Mouse (Mus musculus) forebrain, embryonic 12.5 days (tissue): ENCODE measurements at regions not wholly inside any gene's neighbourhood (a gene's known extent, or its start where the extent isn't known, plus 50 kb on each side); places are given as distances from the start of the nearest gene placed in this dataset.

Experiments used
- ATAC-seq: fragments of 200-750 bp; cut with Nextera tagmentation; 2 replicates; pipeline ENCODE4 v1.8.0; 2017; ENCODE audit warnings: moderate TSS enrichment; ENCODE audit not compliant: low FRiP score
- H3K27ac ChIP-seq: fragments of 300-500 bp; sonication (generic); 2 replicates; pipeline ENCODE4 v1.5.1; 2016; ENCODE audit warnings: mild to moderate bottlenecking
- H3K27me3 ChIP-seq: fragments of 300-500 bp; sonication (generic); 2 replicates; pipeline ENCODE4 v1.6.1; 2016; ENCODE audit warnings: mild to moderate bottlenecking
- H3K36me3 ChIP-seq: fragments of 300-500 bp; sonication (generic); replicated peaks from 2 replicates; pipeline ENCODE4 v1.6.1; 2016; ENCODE audit warnings: mild to moderate bottlenecking
- H3K4me1 ChIP-seq: fragments of 300-500 bp; sonication (generic); 2 replicates; pipeline ENCODE4 v1.6.1; 2016
- H3K4me2 ChIP-seq: fragments of 300-500 bp; sonication (generic); 2 replicates; pipeline ENCODE4 v1.6.1; 2016; ENCODE audit warnings: mild to moderate bottlenecking, moderate library complexity
- H3K4me3 ChIP-seq: fragments of 300-500 bp; sonication (generic); replicated peaks from 2 replicates; pipeline ENCODE4 v1.5.1; 2016; ENCODE audit warnings: mild to moderate bottlenecking
- H3K9ac ChIP-seq: fragments of 300-500 bp; sonication (generic); 2 replicates; pipeline ENCODE4 v1.6.1; 2016; ENCODE audit warnings: mild to moderate bottlenecking
- H3K9me3 ChIP-seq: fragments of 300-500 bp; sonication (generic); 2 replicates; pipeline ENCODE4 v1.6.1; 2016
- WGBS: fragments of 180-500 bp; shearing (Covaris S2); methylation state at CpG from one replicate; pipeline ENCODE4 v1.1.7; 2016; 5-methylcytosine and 5-hydroxymethylcytosine counted together

DNA sequence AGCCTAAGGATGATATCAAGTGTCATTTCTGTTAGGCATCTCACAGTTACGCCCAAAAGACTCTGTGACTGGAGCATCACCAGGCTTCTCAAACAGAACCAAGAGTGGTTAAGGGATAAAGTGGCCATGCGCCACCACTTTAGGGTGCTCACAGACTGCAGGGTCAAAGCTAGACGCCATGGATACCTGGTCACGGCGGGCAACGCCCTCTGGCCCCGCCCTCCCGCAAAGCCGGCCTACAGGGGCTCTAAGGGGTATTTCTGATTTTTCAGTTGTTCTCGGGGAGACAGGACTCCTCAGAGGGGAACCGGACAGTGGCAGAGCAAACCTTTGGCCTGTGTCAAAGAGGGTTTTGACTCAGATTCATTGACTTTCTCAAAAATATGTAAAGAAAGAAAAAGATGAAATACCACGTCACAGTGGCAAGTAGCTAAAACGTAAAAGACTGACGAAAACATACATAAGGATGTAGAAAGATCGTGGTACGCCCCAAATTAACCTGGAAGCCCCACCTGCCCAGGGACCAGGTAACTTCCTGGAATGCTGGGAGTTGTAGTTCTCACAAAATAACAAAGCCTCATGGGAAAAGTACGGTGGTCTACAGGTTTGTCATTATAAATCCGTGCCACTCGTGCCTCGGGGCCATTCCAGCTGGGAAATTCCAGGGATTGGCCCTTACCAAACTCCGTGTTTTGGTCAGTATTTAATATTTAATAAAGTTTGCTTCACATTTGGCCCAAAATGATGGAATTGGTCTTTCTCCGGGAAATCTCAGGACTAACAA, 116.1 kb upstream of the Arid2 start:
- no peak for ATAC-seq
- H3K9ac ChIP-seq, result no peak overlapping the region
- H3K27ac ChIP-seq, result no peak overlapping the region
- peaks cover 11% of the 10 kb centered on the region for H3K4me1 ChIP-seq
- H3K4me2 ChIP-seq, result peak overlapping the region; percentile 47
- no peaks in the 10 kb centered on the region for H3K9me3 ChIP-seq
- no peaks in the 10 kb centered on the region for H3K36me3 ChIP-seq
- H3K27me3 ChIP-seq, result peaks cover 18% of the 10 kb centered on the region
- 10% methylated on average over 22 of the region's 22 CpGs for WGBS
- H3K4me3 ChIP-seq, result peak overlapping the region; percentile 20

DNA sequence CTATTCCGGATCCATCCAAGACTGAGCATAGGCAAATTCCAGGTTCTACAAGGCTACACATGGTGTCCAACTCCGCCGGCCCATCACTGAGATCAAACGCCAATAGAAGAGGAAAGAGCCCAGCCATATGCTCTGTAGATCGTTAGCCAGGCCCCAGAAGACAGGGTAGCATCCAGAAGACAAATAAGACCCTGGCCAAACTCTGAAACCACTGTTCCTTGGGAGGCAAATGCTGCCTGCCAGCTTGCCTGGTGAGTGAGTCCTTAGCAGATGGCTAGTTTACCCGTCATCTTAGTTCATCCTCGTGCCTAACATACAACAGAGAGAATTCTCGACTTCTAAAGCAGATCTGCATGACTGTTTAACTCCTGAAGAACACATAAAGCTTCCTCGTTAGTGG, 109.4 kb upstream of the Arid2 start:
- ATAC-seq, result no peak
- Histone ChIP-seq H3K4me2 (no peak overlapping the region), H3K9ac (no peak overlapping the region), H3K27me3 (no peaks in the 10 kb centered on the region), H3K36me3 (no peaks in the 10 kb centered on the region), H3K4me3 (no peak overlapping the region), H3K27ac (no peak overlapping the region), H3K4me1 (peaks cover 13% of the 10 kb centered on the region), H3K9me3 (no peaks in the 10 kb centered on the region)
- 64% methylated on average over 9 of the region's 9 CpGs for WGBS

DNA sequence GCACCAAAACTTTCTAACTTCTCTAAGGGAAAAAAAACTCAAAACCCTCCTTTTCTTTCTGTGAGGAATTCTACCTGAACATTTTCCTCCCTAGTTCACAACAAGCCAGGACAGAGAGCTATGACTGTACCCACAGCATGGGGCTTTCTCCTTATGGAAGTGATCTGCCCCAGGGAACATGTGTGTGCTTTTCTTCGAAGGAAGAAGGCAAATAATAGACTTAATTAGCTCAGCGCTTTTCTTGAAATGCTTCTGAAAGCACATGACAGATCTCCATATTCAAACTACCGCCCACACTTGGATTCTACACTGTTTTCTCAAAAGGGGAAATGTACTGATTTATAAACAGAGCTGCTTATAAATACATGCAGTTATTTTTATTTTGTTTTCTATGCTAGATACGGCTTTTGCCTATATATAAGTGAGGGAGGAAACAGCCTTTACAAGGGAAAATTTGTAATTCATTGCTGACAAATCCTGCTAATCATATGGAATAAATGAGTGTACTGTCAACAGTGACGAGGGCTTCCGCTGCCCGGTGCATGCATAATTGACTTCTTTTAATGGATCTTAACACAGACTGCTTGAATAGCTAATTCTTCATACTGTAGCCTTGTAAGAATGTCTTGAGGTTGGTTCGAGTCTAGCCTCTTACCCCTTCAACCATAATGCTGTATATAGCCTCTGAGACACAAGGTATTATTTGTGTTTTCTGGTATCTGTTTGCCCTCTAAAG, 108.8 kb upstream of the Arid2 start:
- H3K27ac ChIP-seq, result no peak overlapping the region
- H3K9me3 ChIP-seq, result no peaks in the 10 kb centered on the region
- H3K4me2 ChIP-seq, result no peak overlapping the region
- WGBS, result 30% methylated on average over 8 of the region's 8 CpGs
- 0 out of 2 replicates have a peak, but pooled peaks have one; percentile 20 for ATAC-seq
- H3K27me3 ChIP-seq, result no peaks in the 10 kb centered on the region
- no peak overlapping the region for H3K9ac ChIP-seq
- no peak overlapping the region for H3K4me3 ChIP-seq
- H3K4me1 ChIP-seq, result peaks cover 13% of the 10 kb centered on the region
- no peaks in the 10 kb centered on the region for H3K36me3 ChIP-seq

DNA sequence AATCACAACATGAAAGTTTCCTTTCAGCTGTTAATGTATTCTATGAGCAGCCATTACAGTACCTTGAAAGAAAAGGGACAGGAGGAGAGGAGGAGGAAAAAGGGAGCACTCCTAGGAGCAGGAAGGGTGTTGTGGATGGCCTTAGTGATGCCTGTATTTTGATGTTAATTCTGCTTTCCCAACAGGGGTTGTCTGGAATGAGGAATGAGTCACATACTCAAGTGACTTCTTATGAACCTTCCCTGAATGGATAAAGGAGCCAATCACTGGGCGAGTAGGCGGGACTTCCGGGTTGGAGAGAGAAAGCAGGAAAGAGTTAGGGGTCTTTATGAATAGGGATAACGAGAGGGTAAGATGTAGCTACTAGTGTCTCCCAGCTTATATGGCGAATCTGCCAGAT, 107.8 kb upstream of the Arid2 start:
- H3K9me3 ChIP-seq, result no peaks in the 10 kb centered on the region
- H3K27me3 ChIP-seq, result no peaks in the 10 kb centered on the region
- H3K4me3 ChIP-seq, result no peak overlapping the region
- H3K4me1 ChIP-seq, result peaks cover 13% of the 10 kb centered on the region
- WGBS, result 86% methylated on average over 5 of the region's 5 CpGs
- no peak overlapping the region for H3K9ac ChIP-seq
- H3K36me3 ChIP-seq, result no peaks in the 10 kb centered on the region
- ATAC-seq, result no peak
- H3K27ac ChIP-seq, result no peak overlapping the region
- H3K4me2 ChIP-seq, result no peak overlapping the region

DNA sequence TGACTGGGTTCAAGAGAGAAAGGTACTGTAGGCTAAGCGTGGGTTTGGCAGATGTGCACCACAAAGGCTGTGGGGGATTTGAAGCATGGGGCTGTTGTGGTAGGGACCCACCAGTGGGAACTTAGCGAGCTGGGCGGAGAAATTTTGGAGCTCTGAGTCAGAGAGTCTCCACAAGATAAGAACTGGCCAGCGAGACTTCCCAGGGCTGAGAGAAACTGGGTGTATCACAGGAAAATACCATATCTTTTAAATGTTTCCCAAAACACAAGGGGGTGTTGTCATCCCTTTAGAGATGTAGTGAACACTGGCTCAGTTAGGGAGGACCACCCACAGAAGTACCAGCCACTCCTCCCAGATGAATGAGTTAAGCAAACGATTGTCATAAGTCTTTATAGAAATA, 107.3 kb upstream of the Arid2 start:
- Histone ChIP-seq H3K27me3 (no peaks in the 10 kb centered on the region), H3K27ac (no peak overlapping the region), H3K36me3 (no peaks in the 10 kb centered on the region), H3K4me2 (no peak overlapping the region), H3K4me3 (no peak overlapping the region), H3K9ac (no peak overlapping the region), H3K9me3 (no peaks in the 10 kb centered on the region), H3K4me1 (peaks cover 13% of the 10 kb centered on the region)
- 89% methylated on average over 5 of the region's 5 CpGs for WGBS
- no peak for ATAC-seq

DNA sequence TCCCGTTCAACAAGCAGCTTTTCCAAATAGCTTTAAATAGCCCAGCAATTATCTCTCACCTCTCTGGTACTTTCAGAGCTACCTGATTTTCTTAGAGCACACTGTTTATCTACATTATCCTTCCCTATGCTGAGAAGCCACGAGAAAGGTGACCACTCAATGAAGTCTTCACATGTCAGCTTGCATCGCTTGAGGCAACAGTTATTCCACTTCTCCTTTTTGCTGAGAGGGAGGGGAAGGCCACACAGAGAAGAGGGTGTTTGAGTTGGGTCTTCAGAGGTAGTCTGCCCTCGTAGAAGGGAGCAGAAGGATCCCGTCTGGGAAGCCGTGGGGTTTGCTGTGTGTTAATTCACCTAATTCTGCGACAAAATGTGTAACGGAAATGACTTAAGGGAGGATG, 106.3 kb upstream of the Arid2 start:
- Histone ChIP-seq H3K4me3 (no peak overlapping the region), H3K9ac (no peak overlapping the region), H3K36me3 (no peaks in the 10 kb centered on the region), H3K27me3 (no peaks in the 10 kb centered on the region), H3K4me2 (no peak overlapping the region), H3K9me3 (no peaks in the 10 kb centered on the region), H3K4me1 (peaks cover 20% of the 10 kb centered on the region), H3K27ac (no peak overlapping the region)
- ATAC-seq, result no peak
- WGBS, result 88% methylated on average over 8 of the region's 8 CpGs

DNA sequence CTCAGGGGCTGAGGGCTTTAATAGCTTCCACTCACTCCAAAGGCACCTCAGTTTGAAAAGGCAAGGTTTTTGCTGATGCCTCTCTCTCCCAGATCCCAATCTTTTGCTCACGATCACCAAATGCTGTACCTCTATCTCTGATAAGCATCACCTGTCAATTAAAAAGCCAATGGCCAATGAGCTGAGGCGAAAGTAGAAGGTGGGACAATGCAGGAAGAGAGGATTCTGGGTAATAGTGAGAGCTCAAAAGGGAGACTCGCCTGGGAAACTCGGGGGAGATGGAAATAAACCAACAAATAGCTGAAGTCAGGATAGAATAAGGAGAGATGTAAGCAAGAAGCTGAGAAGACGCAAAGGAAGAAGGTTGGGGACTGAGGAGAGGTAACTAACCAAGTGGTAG, 105.0 kb upstream of the Arid2 start:
- H3K9ac ChIP-seq, result no peak overlapping the region
- no peak for ATAC-seq
- no peak overlapping the region for H3K4me3 ChIP-seq
- no peaks in the 10 kb centered on the region for H3K27me3 ChIP-seq
- H3K36me3 ChIP-seq, result no peaks in the 10 kb centered on the region
- H3K9me3 ChIP-seq, result no peaks in the 10 kb centered on the region
- H3K4me1 ChIP-seq, result peaks cover 20% of the 10 kb centered on the region
- H3K4me2 ChIP-seq, result no peak overlapping the region
- no peak overlapping the region for H3K27ac ChIP-seq
- 83% methylated on average over 5 of the region's 5 CpGs for WGBS

DNA sequence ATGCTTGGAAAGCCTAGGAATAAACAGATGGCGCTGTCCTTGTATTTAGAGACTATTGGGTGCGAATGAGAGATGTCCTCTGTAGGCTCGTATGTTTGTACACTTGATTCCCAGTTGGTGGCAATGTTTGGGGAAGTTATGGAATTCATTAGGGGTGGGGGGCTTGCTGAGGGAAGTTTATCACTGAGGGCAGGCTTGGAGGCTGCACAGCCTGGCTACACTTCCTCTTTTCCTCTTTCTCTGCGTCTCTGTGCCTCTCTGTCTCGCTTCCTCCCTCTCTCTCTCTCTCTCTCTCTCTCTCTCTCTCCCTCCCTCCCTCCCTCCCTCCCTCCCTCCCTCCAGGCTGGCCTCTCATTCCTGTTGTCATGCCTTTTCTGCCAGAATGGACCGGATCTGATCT, 104.2 kb upstream of the Arid2 start:
- H3K4me1 ChIP-seq, result peaks cover 17% of the 10 kb centered on the region

DNA sequence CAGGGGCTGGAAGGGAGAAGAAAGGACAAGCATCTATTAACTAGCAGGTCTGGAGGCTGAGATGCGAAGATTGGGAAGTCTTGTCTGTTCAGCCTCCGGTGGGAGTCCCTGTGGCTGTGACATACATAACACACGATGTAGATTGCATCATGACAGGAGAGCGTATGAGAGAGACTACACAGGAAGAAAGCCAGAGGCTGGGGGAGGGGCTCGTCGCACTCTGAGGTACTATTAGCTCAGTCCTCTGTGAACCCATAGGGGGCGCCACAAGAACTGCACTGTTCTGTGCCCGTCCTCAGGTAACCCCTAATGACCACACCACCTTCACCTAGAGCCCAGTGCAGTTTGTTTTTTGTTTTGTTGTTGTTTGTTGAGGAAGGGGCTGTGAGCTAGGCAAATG, 102.7 kb upstream of the Arid2 start:
- ATAC-seq, result no peak
- WGBS, result 68% methylated on average over 8 of the region's 8 CpGs
- Histone ChIP-seq H3K4me1 (peaks cover 7% of the 10 kb centered on the region; the same call in 1 of the 2 replicates), H3K27ac (no peak overlapping the region), H3K4me3 (no peak overlapping the region), H3K4me2 (no peak overlapping the region), H3K36me3 (no peaks in the 10 kb centered on the region), H3K9ac (no peak overlapping the region), H3K9me3 (no peaks in the 10 kb centered on the region), H3K27me3 (no peaks in the 10 kb centered on the region)

More for the DNA sequence above, 104.2 kb upstream of the Arid2 start:
- ATAC-seq, result no peak
- H3K4me3 ChIP-seq, result no peak overlapping the region
- H3K27ac ChIP-seq, result no peak overlapping the region
- no peaks in the 10 kb centered on the region for H3K27me3 ChIP-seq
- H3K9ac ChIP-seq, result no peak overlapping the region
- H3K9me3 ChIP-seq, result no peaks in the 10 kb centered on the region
- 86% methylated on average over 4 of the region's 6 CpGs for WGBS
- H3K4me2 ChIP-seq, result no peak overlapping the region
- no peaks in the 10 kb centered on the region for H3K36me3 ChIP-seq

DNA sequence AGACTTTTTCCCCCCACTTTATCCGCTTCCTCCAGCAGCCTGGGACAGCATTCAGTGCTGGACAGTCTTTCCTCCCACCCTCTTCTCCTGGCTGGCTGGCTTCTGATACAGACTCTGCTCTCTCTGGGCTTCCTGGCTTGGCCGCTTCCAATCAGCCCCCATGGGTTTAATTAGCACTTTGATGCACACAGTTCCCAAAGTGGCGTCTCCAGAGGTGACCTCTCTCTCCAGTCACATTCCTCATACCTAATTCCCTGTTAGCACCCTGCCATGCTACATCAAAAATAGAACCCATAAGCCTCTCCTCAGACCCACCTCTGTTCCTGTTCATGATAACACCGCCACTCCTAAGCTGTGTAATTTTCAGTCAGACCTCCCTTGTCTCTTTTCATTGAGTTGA, 101.9 kb upstream of the Arid2 start:
- Histone ChIP-seq H3K4me1 (peaks cover 7% of the 10 kb centered on the region; the same call in 1 of the 2 replicates), H3K9ac (no peak overlapping the region), H3K4me3 (no peak overlapping the region), H3K4me2 (no peak overlapping the region), H3K36me3 (no peaks in the 10 kb centered on the region), H3K9me3 (no peaks in the 10 kb centered on the region), H3K27ac (0 out of 2 replicates have a peak overlapping the region, but pooled peaks have one; percentile 1), H3K27me3 (no peaks in the 10 kb centered on the region)
- peak; percentile 53; the same call in 1 of the 2 replicates for ATAC-seq
- 29% methylated on average over 4 of the region's 4 CpGs for WGBS

DNA sequence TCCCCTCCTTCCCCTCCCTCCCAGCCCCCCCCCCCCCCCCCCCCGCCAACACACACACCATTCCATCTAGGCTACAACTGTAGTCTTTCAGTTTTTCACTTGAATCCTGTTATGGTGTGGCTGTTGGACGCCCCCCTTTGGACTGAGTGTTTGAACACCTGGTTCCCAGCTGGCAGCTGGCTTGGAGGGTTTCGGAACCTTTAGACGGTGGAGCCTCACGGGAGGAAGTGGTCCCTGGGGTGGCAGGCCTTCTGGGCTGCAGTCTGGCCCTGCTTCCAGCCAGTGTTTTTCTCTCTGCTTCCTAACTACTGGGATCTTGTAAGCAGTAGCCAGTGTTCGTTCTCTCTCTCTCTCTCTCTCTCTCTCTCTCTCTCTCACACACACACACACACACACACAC, 101.4 kb upstream of the Arid2 start:
- Histone ChIP-seq H3K27ac (peak overlapping the region; percentile 60; the same call in 1 of the 2 replicates), H3K36me3 (no peaks in the 10 kb centered on the region), H3K4me3 (no peak overlapping the region), H3K4me1 (peaks cover 7% of the 10 kb centered on the region; the same call in 1 of the 2 replicates), H3K27me3 (no peaks in the 10 kb centered on the region), H3K9ac (no peak overlapping the region), H3K4me2 (no peak overlapping the region), H3K9me3 (no peaks in the 10 kb centered on the region)
- WGBS, result 34% methylated on average over 4 of the region's 6 CpGs
- ATAC-seq, result no peak

DNA sequence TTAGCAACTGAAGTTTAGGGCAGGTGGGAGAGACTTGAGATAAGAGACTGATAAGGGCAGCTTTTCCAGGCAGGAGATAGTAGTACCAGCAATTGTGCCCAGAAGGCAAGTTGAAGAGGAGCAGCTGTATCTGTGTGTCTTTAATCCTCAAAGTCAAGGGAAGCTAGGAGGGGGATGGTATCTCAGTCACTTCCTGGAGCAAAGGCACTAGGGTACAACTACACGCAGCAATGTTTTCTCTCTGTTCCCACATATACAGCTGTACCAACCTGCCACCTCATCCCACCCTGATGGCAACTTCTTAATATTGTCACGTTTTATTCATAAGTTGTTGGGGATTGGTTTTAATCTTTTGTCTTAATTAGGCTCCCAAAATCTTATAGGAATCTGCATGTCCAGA, 97.8 kb upstream of the Arid2 start:
- ATAC-seq, result no peak
- Histone ChIP-seq H3K9me3 (no peaks in the 10 kb centered on the region), H3K27ac (no peak overlapping the region), H3K4me3 (no peak overlapping the region), H3K9ac (no peak overlapping the region), H3K4me1 (peaks cover 7% of the 10 kb centered on the region; the same call in 1 of the 2 replicates), H3K36me3 (no peaks in the 10 kb centered on the region), H3K27me3 (no peaks in the 10 kb centered on the region), H3K4me2 (no peak overlapping the region)
- 85% methylated on average over 2 of the region's 2 CpGs for WGBS

DNA sequence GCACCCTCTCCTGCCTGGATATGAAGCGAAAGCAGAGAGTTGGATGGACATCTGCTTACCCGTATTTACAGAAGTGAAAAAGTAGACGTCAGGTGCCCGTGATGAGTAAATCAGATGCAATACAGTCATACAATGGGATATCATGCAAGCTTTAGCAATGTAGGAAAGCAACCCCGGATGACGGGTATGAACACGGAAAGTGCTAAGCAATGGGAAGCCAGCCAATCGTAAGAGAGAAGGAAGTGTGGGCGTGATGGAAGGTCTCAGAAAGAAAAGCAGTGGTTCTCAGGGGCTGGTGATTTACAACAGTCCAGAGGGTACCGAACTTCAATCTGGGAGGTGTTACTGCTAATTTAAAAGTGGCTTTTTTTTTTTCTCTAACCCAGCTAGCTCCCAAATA, 89.9 kb upstream of the Arid2 start:
- 92% methylated on average over 10 of the region's 10 CpGs for WGBS
- Histone ChIP-seq H3K4me3 (no peak overlapping the region), H3K27ac (no peak overlapping the region), H3K9ac (no peak overlapping the region), H3K27me3 (no peaks in the 10 kb centered on the region), H3K9me3 (no peaks in the 10 kb centered on the region), H3K36me3 (no peaks in the 10 kb centered on the region), H3K4me2 (no peak overlapping the region), H3K4me1 (no peaks in the 10 kb centered on the region)
- no peak for ATAC-seq
